Mouse (Mus musculus): ENCODE measurements around the gene Ppp1r15a. TPM values are rescaled to one million over a fixed set of nuclear protein-coding genes. Genes with fewer than 3 reads are reported as not detected.
"Not testable (repeated sequence)": the region's sequence is repeated elsewhere in the genome, so short reads cannot be mapped to it uniquely, and the experiment has no call there.

Gene Ppp1r15a
- polyA plus RNA-seq, 1 experiment from 2014 or later: 18.5 TPM

GRCm38 (mm10) chr7:45487861-45488292, 38.2 kb downstream of the Ppp1r15a start:
- 9% methylated on average over 11 of the region's 11 CpGs for WGBS
- Histone ChIP-seq H3K4me2 (replicated peaks) (peak overlapping the region; percentile 66), H3K27ac (replicated peaks) (peak overlapping the region; percentile 62), H3K4me1 (peaks cover 13% of the 10 kb centered on the region; the same call in 1 of the 2 replicates), H3K9me3 (no peaks in the 10 kb centered on the region), H3K36me3 (peaks cover 3% of the 10 kb centered on the region; the same call in 1 of the 2 replicates), H3K27me3 (no peaks in the 10 kb centered on the region), H3K4me3 (peak overlapping the region; percentile 48), H3K9ac (replicated peaks) (peak overlapping the region; percentile 63; the same call in 1 of the 2 replicates)
- ATAC-seq (ENCODE audit: low FRiP score, low read depth): peak; percentile 56; the same call in 1 of the 2 replicates

- H3K4me3 ChIP-seq: no peak within 1 kb of the TSS
- H3K36me3 ChIP-seq: no peaks in the 10 kb centered on the region
- no peaks in the 10 kb centered on the region for H3K27me3 ChIP-seq
- no peak within 1 kb of the TSS for H3K9ac ChIP-seq (replicated peaks)
- H3K9me3 ChIP-seq: no peaks in the 10 kb centered on the region
- peaks cover 13% of the 10 kb centered on the region; the same call in 1 of the 2 replicates for H3K4me1 ChIP-seq
- H3K4me2 ChIP-seq (replicated peaks): 0 out of 2 replicates have a peak within 1 kb of the TSS, but pooled peaks have one; percentile 66
- 84% methylated on average over 12 of the region's 12 CpGs for WGBS
- no peak within 1 kb of the TSS for H3K27ac ChIP-seq (replicated peaks)
- no peak for ATAC-seq (ENCODE audit: low FRiP score, low read depth)
Observed at GRCm38 (mm10) chr7:45486761-45487415, 39.2 kb downstream of the Ppp1r15a start, which contains the start of gene Gm45808. Gene Gm45808 (minus strand): TSS chr7:45486811.

- Histone ChIP-seq H3K27ac (replicated peaks) (no peak overlapping the region), H3K4me3 (no peak overlapping the region), H3K36me3 (no peaks in the 10 kb centered on the region), H3K4me1 (peaks cover 13% of the 10 kb centered on the region; the same call in 1 of the 2 replicates), H3K9me3 (no peaks in the 10 kb centered on the region), H3K4me2 (replicated peaks) (no peak overlapping the region), H3K9ac (replicated peaks) (no peak overlapping the region), H3K27me3 (no peaks in the 10 kb centered on the region)
- WGBS: 83% methylated on average over 7 of the region's 7 CpGs
- no peak for ATAC-seq (ENCODE audit: low FRiP score, low read depth)
Observed at GRCm38 (mm10) chr7:45486158-45486557, 39.9 kb downstream of the Ppp1r15a start.

- not testable (repeated sequence) for ATAC-seq (ENCODE audit: low FRiP score, low read depth); H3K4me2 ChIP-seq (replicated peaks); H3K4me1 ChIP-seq; H3K27ac ChIP-seq (replicated peaks); H3K27me3 ChIP-seq; H3K4me3 ChIP-seq; H3K9me3 ChIP-seq; H3K9ac ChIP-seq (replicated peaks); H3K36me3 ChIP-seq
- over 99% methylated on average over 5 of the region's 5 CpGs for WGBS
Observed at GRCm38 (mm10) chr7:45484985-45485384, 41.1 kb downstream of the Ppp1r15a start.

- Histone ChIP-seq H3K27ac (replicated peaks) (no peak overlapping the region), H3K36me3 (no peaks in the 10 kb centered on the region), H3K4me3 (no peak overlapping the region), H3K4me2 (replicated peaks) (no peak overlapping the region), H3K9me3 (no peaks in the 10 kb centered on the region), H3K9ac (replicated peaks) (no peak overlapping the region), H3K27me3 (no peaks in the 10 kb centered on the region), H3K4me1 (no peaks in the 10 kb centered on the region)
- ATAC-seq (ENCODE audit: low FRiP score, low read depth): no peak
- 94% methylated on average over 1 of the region's 1 CpGs for WGBS
Observed at GRCm38 (mm10) chr7:45482166-45482565, 43.9 kb downstream of the Ppp1r15a start.

- Histone ChIP-seq H3K4me1 (no peaks in the 10 kb centered on the region), H3K9ac (replicated peaks) (no peak within 1 kb of the TSS), H3K36me3 (no peaks in the 10 kb centered on the region), H3K27ac (replicated peaks) (no peak within 1 kb of the TSS), H3K4me2 (replicated peaks) (no peak within 1 kb of the TSS), H3K9me3 (no peaks in the 10 kb centered on the region), H3K27me3 (no peaks in the 10 kb centered on the region), H3K4me3 (no peak within 1 kb of the TSS)
- WGBS: 48% methylated on average over 15 of the region's 15 CpGs
- ATAC-seq (ENCODE audit: low FRiP score, low read depth): peak; percentile 54
Observed at GRCm38 (mm10) chr7:45481374-45481927, 44.6 kb downstream of the Ppp1r15a start, which contains the start of gene Tulp2. Gene Tulp2 (plus strand): TSS chr7:45481877.

- not testable (repeated sequence) for H3K36me3 ChIP-seq; H3K9me3 ChIP-seq; ATAC-seq (ENCODE audit: low FRiP score, low read depth); H3K4me3 ChIP-seq; H3K27ac ChIP-seq (replicated peaks); H3K9ac ChIP-seq (replicated peaks); H3K27me3 ChIP-seq; H3K4me1 ChIP-seq; H3K4me2 ChIP-seq (replicated peaks)
- whole genome bisulfite sequencing: 82% methylated on average over 3 of the region's 4 CpGs
Observed at GRCm38 (mm10) chr7:45480310-45480709, 45.8 kb downstream of the Ppp1r15a start.

- Histone ChIP-seq H3K4me2 (replicated peaks) (no peak overlapping the region), H3K4me3 (no peak overlapping the region), H3K36me3 (no peaks in the 10 kb centered on the region), H3K4me1 (no peaks in the 10 kb centered on the region), H3K27ac (replicated peaks) (no peak overlapping the region), H3K9me3 (no peaks in the 10 kb centered on the region), H3K27me3 (no peaks in the 10 kb centered on the region), H3K9ac (replicated peaks) (no peak overlapping the region)
- WGBS: 93% methylated on average over 7 of the region's 7 CpGs
- no peak for ATAC-seq (ENCODE audit: low FRiP score, low read depth)
Observed at GRCm38 (mm10) chr7:45478774-45479173, 47.3 kb downstream of the Ppp1r15a start.

GRCm38 (mm10) chr7:45477003-45477402, 49.1 kb downstream of the Ppp1r15a start:
- no peaks in the 10 kb centered on the region for H3K36me3 ChIP-seq
- ATAC-seq (ENCODE audit: low FRiP score, low read depth): peak; percentile 30; the same call in 1 of the 2 replicates
- H3K27me3 ChIP-seq: no peaks in the 10 kb centered on the region
- H3K27ac ChIP-seq (replicated peaks): no peak overlapping the region
- no peaks in the 10 kb centered on the region for H3K9me3 ChIP-seq
- WGBS: 14% methylated on average over 3 of the region's 3 CpGs
- H3K9ac ChIP-seq (replicated peaks): no peak overlapping the region
- no peak overlapping the region for H3K4me2 ChIP-seq (replicated peaks)
- H3K4me3 ChIP-seq: no peak overlapping the region
- H3K4me1 ChIP-seq: no peaks in the 10 kb centered on the region

GRCm38 (mm10) chr7:45476453-45476852, 49.6 kb downstream of the Ppp1r15a start:
- Histone ChIP-seq H3K4me1 (no peaks in the 10 kb centered on the region), H3K27me3 (no peaks in the 10 kb centered on the region), H3K4me3 (no peak overlapping the region), H3K36me3 (no peaks in the 10 kb centered on the region), H3K9me3 (no peaks in the 10 kb centered on the region), H3K27ac (replicated peaks) (no peak overlapping the region), H3K4me2 (replicated peaks) (no peak overlapping the region), H3K9ac (replicated peaks) (no peak overlapping the region)
- 60% methylated on average over 1 of the region's 1 CpGs for WGBS
- no peak for ATAC-seq (ENCODE audit: low FRiP score, low read depth)

- H3K9ac ChIP-seq (replicated peaks): no peak overlapping the region
- no peaks in the 10 kb centered on the region for H3K4me1 ChIP-seq
- ATAC-seq (ENCODE audit: low FRiP score, low read depth): no peak
- 78% methylated on average over 16 of the region's 16 CpGs for WGBS
- no peaks in the 10 kb centered on the region for H3K36me3 ChIP-seq
- H3K27ac ChIP-seq (replicated peaks): no peak overlapping the region
- no peak overlapping the region for H3K4me3 ChIP-seq
- H3K27me3 ChIP-seq: no peaks in the 10 kb centered on the region
- H3K4me2 ChIP-seq (replicated peaks): 0 out of 2 replicates have a peak overlapping the region, but pooled peaks have one; percentile 11
- H3K9me3 ChIP-seq: no peaks in the 10 kb centered on the region
Observed at GRCm38 (mm10) chr7:45475291-45475969, 50.6 kb downstream of the Ppp1r15a start.
